Mouse (Mus musculus) bone marrow macrophage, adult 2 months (primary cell): Measurements from ENCODE around the gene Smarcd1.

ENCODE experiments used
- CTCF ChIP-seq: IDR thresholded peaks from 2 replicates; pipeline ENCODE4 v1.5.1; 2012; ENCODE audit warnings: low read depth, mild to moderate bottlenecking, low read length, moderate library complexity
- POLR2A ChIP-seq: IDR thresholded peaks from 2 replicates; pipeline ENCODE4 v1.6.1; 2012; ENCODE audit warnings: mild to moderate bottlenecking, low read depth, low read length, borderline replicate concordance

- TF ChIP-seq CTCF (no peak), POLR2A (no peak)
Observed at GRCm38 (mm10) chr15:99704881-99705280, 3.0 kb downstream of the Smarcd1 start.
